Mouse (Mus musculus): ENCODE results near the gene Fam122a. TPM values are rescaled to one million over a fixed set of nuclear protein-coding genes. Genes with fewer than 3 reads are reported as not detected.

Fam122a gene
- 44.5 and 50.0 TPM in 2 replicates for polyA plus RNA-seq (2015; fragmentation: Nextera tagmentation; extraction: Ambion mirVana)

GRCm38 (mm10) chr19:24476929-24477882 lies at the start of gene Fam122a:
Gene Fam122a (minus strand): TSS chr19:24477356.
- 0% methylated on average over 88 of the region's 92 CpGs for WGBS
- peak; percentile 97 for ATAC-seq
- peak within 1 kb of the TSS; percentile 85 for H3K4me3 ChIP-seq (replicated peaks)
- H3K36me3 ChIP-seq, result no peaks in the 10 kb centered on the region
- peak within 1 kb of the TSS; percentile 83 for H3K9ac ChIP-seq
- peak within 1 kb of the TSS; percentile 95 for H3K27ac ChIP-seq
- H3K9me3 ChIP-seq, result no peaks in the 10 kb centered on the region
- H3K4me1 ChIP-seq (replicated peaks), result 0 out of 2 replicates have a peak, but pooled peaks cover 5% of the 10 kb centered on the region
- peak within 1 kb of the TSS; percentile 72 for H3K4me2 ChIP-seq (replicated peaks)
- no peaks in the 10 kb centered on the region for H3K27me3 ChIP-seq (replicated peaks)

GRCm38 (mm10) chr19:24523476-24524313 lies 46.5 kb upstream of the Fam122a start:
- Histone ChIP-seq H3K27ac (peak overlapping the region; percentile 55; the same call in 1 of the 2 replicates), H3K9me3 (no peaks in the 10 kb centered on the region), H3K36me3 (no peaks in the 10 kb centered on the region), H3K4me2 (replicated peaks) (no peak overlapping the region), H3K4me3 (replicated peaks) (no peak overlapping the region), H3K4me1 (replicated peaks) (peaks cover 16% of the 10 kb centered on the region), H3K27me3 (replicated peaks) (no peaks in the 10 kb centered on the region), H3K9ac (no peak overlapping the region)
- ATAC-seq, result 0 out of 2 replicates have a peak, but pooled peaks have one; percentile 6
- WGBS, result 69% methylated on average over 15 of the region's 15 CpGs

GRCm38 (mm10) chr19:24521997-24522396 lies 44.8 kb upstream of the Fam122a start:
- Histone ChIP-seq H3K4me2 (replicated peaks) (no peak overlapping the region), H3K27ac (no peak overlapping the region), H3K9ac (no peak overlapping the region), H3K4me1 (replicated peaks) (peaks cover 13% of the 10 kb centered on the region), H3K27me3 (replicated peaks) (no peaks in the 10 kb centered on the region), H3K36me3 (no peaks in the 10 kb centered on the region), H3K4me3 (replicated peaks) (no peak overlapping the region), H3K9me3 (no peaks in the 10 kb centered on the region)
- 68% methylated on average over 7 of the region's 7 CpGs for WGBS
- ATAC-seq, result no peak

- WGBS, result 64% methylated on average over 9 of the region's 9 CpGs
- no peak overlapping the region for H3K9ac ChIP-seq
- H3K36me3 ChIP-seq, result no peaks in the 10 kb centered on the region
- no peaks in the 10 kb centered on the region for H3K9me3 ChIP-seq
- no peaks in the 10 kb centered on the region for H3K27me3 ChIP-seq (replicated peaks)
- 0 out of 2 replicates have a peak overlapping the region, but pooled peaks have one; percentile 3 for H3K4me2 ChIP-seq (replicated peaks)
- peak; percentile 20; the same call in 1 of the 2 replicates for ATAC-seq
- peaks cover 9% of the 10 kb centered on the region for H3K4me1 ChIP-seq (replicated peaks)
- no peak overlapping the region for H3K4me3 ChIP-seq (replicated peaks)
- H3K27ac ChIP-seq, result peak overlapping the region; percentile 60
Observed at GRCm38 (mm10) chr19:24521146-24521545, 44.0 kb upstream of the Fam122a start.

- Histone ChIP-seq H3K4me2 (replicated peaks) (peak overlapping the region; percentile 22), H3K27me3 (replicated peaks) (no peaks in the 10 kb centered on the region), H3K27ac (peak overlapping the region; percentile 59), H3K4me1 (replicated peaks) (peaks cover 9% of the 10 kb centered on the region), H3K36me3 (no peaks in the 10 kb centered on the region), H3K9me3 (no peaks in the 10 kb centered on the region), H3K4me3 (replicated peaks) (no peak overlapping the region), H3K9ac (no peak overlapping the region)
- 59% methylated on average over 6 of the region's 6 CpGs for WGBS
- ATAC-seq, result peak; percentile 69
Observed at GRCm38 (mm10) chr19:24519732-24520409, 42.7 kb upstream of the Fam122a start.

GRCm38 (mm10) chr19:24518384-24518783 lies 41.2 kb upstream of the Fam122a start:
- no peaks in the 10 kb centered on the region for H3K36me3 ChIP-seq
- ATAC-seq, result no peak
- H3K27ac ChIP-seq, result no peak overlapping the region
- no peaks in the 10 kb centered on the region for H3K9me3 ChIP-seq
- no peak overlapping the region for H3K4me3 ChIP-seq (replicated peaks)
- no peaks in the 10 kb centered on the region for H3K27me3 ChIP-seq (replicated peaks)
- H3K4me1 ChIP-seq (replicated peaks), result peaks cover 8% of the 10 kb centered on the region
- no peak overlapping the region for H3K4me2 ChIP-seq (replicated peaks)
- H3K9ac ChIP-seq, result no peak overlapping the region

GRCm38 (mm10) chr19:24517057-24517456 lies 39.9 kb upstream of the Fam122a start:
- H3K9me3 ChIP-seq, result no peaks in the 10 kb centered on the region
- 45% methylated on average over 7 of the region's 7 CpGs for WGBS
- H3K4me3 ChIP-seq (replicated peaks), result no peak overlapping the region
- no peaks in the 10 kb centered on the region for H3K36me3 ChIP-seq
- no peak overlapping the region for H3K4me2 ChIP-seq (replicated peaks)
- no peak for ATAC-seq
- no peaks in the 10 kb centered on the region for H3K27me3 ChIP-seq (replicated peaks)
- no peak overlapping the region for H3K9ac ChIP-seq
- peaks cover 9% of the 10 kb centered on the region for H3K4me1 ChIP-seq (replicated peaks)
- no peak overlapping the region for H3K27ac ChIP-seq

GRCm38 (mm10) chr19:24515941-24516340 lies 38.8 kb upstream of the Fam122a start:
- Histone ChIP-seq H3K36me3 (no peaks in the 10 kb centered on the region), H3K27me3 (replicated peaks) (no peaks in the 10 kb centered on the region), H3K4me2 (replicated peaks) (no peak overlapping the region), H3K4me3 (replicated peaks) (no peak overlapping the region), H3K4me1 (replicated peaks) (peaks cover 9% of the 10 kb centered on the region), H3K27ac (no peak overlapping the region), H3K9me3 (no peaks in the 10 kb centered on the region), H3K9ac (no peak overlapping the region)
- WGBS, result 82% methylated on average over 3 of the region's 3 CpGs
- no peak for ATAC-seq

- H3K9ac ChIP-seq, result no peak overlapping the region
- H3K9me3 ChIP-seq, result no peaks in the 10 kb centered on the region
- no peaks in the 10 kb centered on the region for H3K36me3 ChIP-seq
- ATAC-seq, result peak; percentile 91
- H3K4me2 ChIP-seq (replicated peaks), result peak overlapping the region; percentile 43
- no peak overlapping the region for H3K4me3 ChIP-seq (replicated peaks)
- peak overlapping the region; percentile 32; the same call in 1 of the 2 replicates for H3K27ac ChIP-seq
- H3K4me1 ChIP-seq (replicated peaks), result peaks cover 6% of the 10 kb centered on the region
- H3K27me3 ChIP-seq (replicated peaks), result no peaks in the 10 kb centered on the region
- 62% methylated on average over 15 of the region's 15 CpGs for WGBS
Observed at GRCm38 (mm10) chr19:24514661-24515642, 37.8 kb upstream of the Fam122a start.

GRCm38 (mm10) chr19:24513105-24513843 lies 36.1 kb upstream of the Fam122a start:
- H3K4me2 ChIP-seq (replicated peaks), result no peak overlapping the region; the same call in 1 of the 2 replicates
- H3K27ac ChIP-seq, result peak overlapping the region; percentile 41
- WGBS, result 64% methylated on average over 20 of the region's 20 CpGs
- no peaks in the 10 kb centered on the region for H3K36me3 ChIP-seq
- peak; percentile 21; the same call in 1 of the 2 replicates for ATAC-seq
- H3K27me3 ChIP-seq (replicated peaks), result no peaks in the 10 kb centered on the region
- H3K9ac ChIP-seq, result no peak overlapping the region
- no peak overlapping the region for H3K4me3 ChIP-seq (replicated peaks)
- H3K4me1 ChIP-seq (replicated peaks), result peaks cover 6% of the 10 kb centered on the region
- H3K9me3 ChIP-seq, result no peaks in the 10 kb centered on the region
